Mouse (Mus musculus): ENCODE measurements at regions not wholly inside any gene's neighbourhood (a gene's known extent, or its start where the extent isn't known, plus 50 kb on each side); places are given as distances from the start of the nearest gene placed in this dataset.

DNA sequence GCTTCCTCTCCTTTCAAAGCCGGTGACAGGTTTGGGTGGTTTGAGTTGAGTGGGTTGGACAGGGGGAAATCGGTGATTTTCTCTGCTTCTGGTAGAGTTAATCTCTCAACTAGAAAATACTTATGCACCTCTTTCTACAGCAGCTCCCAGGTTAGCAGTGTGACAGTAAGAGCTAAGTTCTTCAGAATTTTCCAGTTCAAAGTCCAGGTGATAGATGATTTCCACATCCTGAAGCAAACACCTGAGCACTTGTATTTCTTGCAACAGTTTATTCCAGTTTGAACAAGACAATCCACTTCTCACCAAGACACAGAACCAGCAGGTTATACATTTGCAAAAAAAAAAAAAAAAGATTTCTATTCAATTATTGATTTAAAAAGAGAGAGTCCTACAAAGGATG, 104.0 kb upstream of the Nr2f2 start:
- no peak for DNase-seq (ENCODE audit: low spot score)

DNA sequence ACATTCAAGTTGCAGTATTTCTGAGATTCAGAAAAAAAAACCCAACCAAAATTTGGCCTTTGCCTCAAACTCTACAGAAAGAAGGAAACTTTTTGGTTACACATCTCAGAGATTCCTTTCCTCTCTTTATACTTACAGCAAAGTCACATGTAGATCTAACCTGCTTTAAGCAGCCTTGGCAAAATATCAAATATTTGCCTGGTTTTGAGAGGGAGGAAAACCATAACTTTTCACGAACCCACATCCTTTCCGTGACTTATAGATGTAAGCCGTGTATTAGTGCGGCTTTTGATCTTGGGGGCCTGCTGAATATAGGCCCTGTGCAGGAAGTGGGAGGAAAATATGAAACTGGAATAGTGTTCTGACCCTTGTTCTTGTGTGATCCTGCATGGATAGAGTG, 95.6 kb upstream of the Nr2f2 start:
- DNase-seq (ENCODE audit: low spot score), result no peak

DNA sequence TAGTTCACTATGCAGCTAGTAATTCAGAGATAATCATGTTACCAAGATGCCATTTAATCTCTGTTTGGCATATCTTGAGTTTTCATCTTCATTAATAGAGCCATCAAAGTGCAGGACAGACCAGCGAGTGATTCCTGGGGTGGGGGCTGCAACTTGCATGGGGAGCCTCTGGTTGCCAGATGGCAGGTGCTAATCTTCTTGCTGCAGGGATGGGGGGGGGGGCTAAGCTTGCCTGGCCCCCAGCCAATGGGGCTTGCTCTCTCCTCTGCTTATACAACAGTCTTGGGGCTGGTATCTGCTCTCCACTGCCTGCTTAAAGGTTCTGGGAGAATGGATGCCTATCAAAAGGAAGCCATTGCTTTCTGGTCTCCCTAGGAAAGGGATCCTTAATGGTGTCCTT, 88.0 kb upstream of the Nr2f2 start:
- DNase-seq (ENCODE audit: low spot score), result no peak

DNA sequence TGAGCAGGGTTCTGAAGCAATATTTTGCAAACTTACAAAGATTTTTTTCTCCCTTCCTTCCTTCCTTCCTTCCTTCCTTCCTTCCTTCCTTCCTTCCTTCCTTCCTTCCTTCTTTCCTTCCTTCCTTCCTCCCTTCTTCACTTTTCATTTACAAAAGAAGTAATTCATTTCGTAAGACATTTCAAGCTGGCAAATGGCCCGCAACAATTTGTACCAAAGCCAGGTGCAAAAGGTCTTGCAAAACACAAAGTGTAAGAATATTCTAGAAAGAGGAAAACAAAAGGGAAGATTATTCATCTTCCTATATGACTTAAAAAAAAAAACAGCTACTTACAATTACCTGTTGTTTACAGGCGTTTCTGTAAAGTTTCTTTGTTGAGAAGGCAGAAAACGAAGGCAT, 86.3 kb upstream of the Nr2f2 start:
- DNase-seq (ENCODE audit: low spot score), result no peak

DNA sequence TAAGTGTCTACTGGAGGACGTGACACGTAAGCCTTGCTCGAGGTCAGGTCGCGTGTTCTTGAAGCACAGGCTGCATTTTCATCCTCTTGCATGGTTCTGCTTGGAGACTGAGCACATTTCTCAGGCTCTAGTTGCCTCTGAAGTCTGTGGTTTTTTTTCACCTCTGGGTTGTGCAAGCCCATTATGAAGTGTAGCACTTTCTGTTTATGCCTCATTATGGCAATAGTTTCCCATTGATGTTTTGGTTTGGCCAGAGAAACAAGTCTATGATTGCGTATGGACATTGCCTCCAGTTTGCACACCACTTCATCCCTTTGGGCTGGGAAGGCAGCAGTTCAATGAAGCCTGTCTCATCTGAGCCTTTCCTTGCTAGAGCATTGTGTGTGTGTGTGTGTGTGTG, 72.4 kb upstream of the Nr2f2 start:
- DNase-seq (ENCODE audit: low spot score), result no peak

DNA sequence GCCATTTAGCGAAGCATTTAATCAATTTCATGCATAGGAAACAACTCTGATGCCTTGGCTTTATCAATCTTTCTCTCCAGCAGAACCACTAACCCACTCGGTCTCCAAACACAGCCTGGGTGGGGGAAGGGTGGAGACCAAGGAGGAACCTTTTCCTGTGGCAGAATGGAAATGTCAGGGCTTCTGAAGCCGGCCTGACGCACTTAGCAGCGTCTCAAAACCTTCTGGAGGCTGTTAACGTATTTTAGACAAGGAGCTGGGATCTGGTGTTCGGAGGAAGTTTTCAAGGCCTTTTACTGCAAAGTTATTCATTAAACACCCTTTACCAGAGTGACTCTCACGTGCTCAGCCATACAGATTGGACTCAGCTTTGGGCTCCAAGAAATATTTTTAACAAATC, 67.3 kb upstream of the Nr2f2 start:
- no peak for DNase-seq (ENCODE audit: low spot score)

DNA sequence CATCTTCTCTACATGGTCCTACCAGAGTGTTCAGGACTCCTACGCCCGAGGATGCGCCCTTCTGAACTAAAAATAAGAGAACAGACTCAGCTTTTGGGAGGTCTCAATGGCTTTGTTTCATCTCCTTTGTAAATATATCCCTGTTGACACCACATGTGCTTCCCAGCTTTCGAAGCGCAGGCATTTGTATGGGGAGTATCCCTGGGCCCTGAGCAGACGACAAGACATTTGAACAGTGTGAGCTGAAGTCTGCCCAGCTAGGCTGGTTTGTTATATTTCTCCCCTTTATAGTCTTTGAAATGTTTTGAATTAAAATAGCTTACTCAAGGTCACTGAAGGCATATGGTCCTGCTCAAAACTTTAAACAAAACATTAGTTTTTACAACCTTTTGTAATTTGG, 66.8 kb upstream of the Nr2f2 start:
- no peak for DNase-seq (ENCODE audit: low spot score)

DNA sequence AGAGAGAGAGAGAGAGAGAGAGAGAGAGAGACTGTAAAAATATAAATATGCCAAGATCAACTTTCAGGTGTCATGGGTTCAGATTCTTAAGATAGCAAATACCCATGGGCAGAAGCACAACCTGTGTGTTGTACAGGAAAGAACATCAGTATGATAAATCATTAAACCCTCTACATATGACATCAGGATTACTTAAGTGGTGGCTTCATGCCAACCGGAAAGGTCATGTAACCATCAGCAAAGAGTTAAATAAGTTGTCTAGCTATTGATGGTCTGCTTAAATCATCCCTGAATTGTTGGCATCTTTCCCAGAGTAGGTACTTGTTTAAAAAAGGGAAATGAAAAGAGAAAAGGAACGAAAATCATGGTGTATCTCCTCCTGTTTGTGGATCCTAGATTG, 65.2 kb upstream of the Nr2f2 start:
- DNase-seq (ENCODE audit: low spot score), result no peak

DNA sequence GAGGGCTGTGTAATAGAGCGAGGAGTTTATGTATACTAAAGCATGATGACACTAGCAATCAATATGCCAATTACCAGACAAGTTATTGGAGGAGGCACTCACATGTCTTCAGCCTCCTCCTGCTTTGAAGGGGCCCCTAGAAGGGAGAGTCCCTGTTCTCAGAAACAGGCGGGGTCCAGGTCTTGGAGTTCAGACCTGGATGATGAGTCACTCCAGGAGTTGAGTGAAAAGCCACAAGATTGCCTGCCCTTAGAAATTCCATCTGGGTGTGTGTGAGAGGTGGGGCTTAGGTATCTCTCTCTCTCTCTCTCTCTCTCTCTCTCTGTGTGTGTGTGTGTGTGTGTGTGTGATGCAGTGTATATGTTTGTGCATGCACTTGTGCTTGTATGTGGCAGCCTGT, 62.8 kb upstream of the Nr2f2 start:
- no peak for DNase-seq (ENCODE audit: low spot score)

DNA sequence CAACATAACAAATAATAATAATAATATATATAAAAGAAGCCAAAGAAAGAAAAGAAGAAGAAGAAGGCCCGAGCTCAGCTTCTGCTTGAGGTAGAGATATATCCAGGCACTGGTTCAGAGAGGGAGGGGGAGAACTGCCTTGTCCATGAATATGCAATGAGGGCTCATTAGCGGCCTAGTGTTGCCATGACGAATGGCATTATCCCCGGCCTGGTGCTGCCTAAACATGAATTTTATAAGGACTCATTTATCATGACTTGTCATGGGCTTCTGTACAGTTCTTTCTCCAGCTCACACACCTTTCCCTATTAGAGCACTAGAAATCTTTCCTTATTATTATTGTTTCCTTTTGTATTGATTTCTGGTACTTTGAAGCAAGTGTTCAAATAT, 57.7 kb upstream of the Nr2f2 start:
- no peak for DNase-seq (ENCODE audit: low spot score)

DNA sequence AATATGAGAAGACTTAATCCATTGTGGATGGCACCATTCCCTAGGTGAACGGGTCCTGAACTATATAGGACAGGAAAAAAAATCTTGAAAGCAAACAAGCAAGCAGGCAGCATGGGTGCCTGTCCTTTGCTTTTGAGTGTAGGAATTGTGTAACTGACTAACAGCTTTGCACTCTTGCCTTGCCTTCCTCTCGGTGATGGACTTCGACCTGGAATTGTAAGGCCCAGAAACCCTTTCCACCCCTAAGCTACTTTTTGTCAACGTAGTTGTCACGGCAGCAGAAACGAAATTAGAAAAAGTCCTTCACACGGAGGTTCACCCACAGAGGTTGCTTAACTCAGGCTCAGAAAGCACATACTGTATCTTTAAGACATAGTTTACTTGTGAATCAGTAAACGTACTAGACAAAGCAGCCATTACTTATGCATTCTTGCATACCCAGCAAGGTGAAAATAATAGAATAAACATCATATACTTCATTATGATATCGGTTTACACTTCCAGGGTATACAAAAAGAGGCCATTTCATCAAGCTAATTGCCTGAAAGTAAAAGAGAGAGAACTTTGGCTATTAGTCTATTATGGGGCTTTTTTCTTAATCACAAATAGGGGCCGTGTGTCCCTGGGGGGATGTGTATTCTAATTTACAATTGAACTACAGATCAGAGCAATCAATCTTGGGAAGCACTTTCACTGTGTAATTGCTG, 57.1 kb upstream of the Nr2f2 start:
- DNase-seq (ENCODE audit: low spot score), result no peak

DNA sequence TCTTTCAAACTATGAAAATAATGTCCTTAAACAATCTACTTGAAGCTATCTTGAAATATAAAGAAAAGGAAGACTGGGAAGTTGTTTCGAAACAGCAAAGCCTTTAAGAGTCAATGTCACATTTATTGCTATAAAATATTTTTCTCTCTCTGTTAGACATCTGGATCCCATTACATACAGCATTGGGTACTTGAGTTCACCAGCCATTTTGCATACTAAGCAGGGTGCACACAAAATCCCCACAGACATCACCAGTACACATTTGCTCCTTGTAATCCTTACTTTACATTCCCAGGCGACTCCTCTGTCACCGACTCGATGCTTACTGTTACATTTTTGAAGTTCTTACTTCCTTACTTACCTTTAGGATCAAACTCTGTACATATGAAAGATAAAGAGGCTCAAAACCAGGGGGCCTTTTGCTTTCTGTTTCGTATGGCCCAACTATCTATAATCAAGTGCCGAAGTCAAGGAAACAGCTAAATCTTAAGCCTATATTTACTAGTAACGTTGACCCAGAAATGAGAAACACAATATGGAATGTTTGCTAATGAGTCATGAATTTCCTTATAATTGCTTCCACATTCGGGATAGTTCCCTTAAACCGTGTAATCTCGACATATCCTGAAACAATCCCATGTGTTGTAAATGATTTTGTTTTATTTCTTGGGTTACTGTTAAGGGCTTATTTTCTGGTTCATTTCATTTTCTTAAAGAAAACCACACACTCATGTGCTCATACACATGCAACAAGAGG, 49.8 kb upstream of the Nr2f2 start:
- DNase-seq (ENCODE audit: low spot score), result no peak
